Mouse (Mus musculus) midbrain, embryonic 10.5 days (tissue): ENCODE results near the gene Gprin3. TPM values are rescaled to one million over a fixed set of nuclear protein-coding genes. Genes with fewer than 3 reads are reported as not detected.

Source experiments
- DNase-seq: peaks from one replicate; pipeline ENCODE4 v3.0.0-alpha.2; 2017; ENCODE audit warnings: low spot score
- H3K27ac ChIP-seq: fragments of 300-500 bp; sonication (generic); replicated peaks from 2 replicates; pipeline ENCODE4 v1.5.1; 2016; ENCODE audit warnings: mild to moderate bottlenecking
- H3K27me3 ChIP-seq: fragments of 300-500 bp; sonication (generic); 2 replicates; pipeline ENCODE4 v1.6.1; 2016; ENCODE audit warnings: low read depth, mild to moderate bottlenecking; ENCODE audit not compliant: poor library complexity, severe bottlenecking
- H3K36me3 ChIP-seq: fragments of 300-500 bp; sonication (generic); 2 replicates; pipeline ENCODE4 v1.6.1; 2016; ENCODE audit warnings: mild to moderate bottlenecking, moderate library complexity
- H3K4me1 ChIP-seq: fragments of 300-500 bp; sonication (generic); 2 replicates; pipeline ENCODE4 v1.6.1; 2016
- H3K4me3 ChIP-seq: fragments of 300-500 bp; sonication (generic); 2 replicates; pipeline ENCODE4 v1.5.1; 2016; ENCODE audit warnings: mild to moderate bottlenecking, moderate library complexity
- H3K9me3 ChIP-seq: fragments of 300-500 bp; sonication (generic); replicated peaks from 2 replicates; pipeline ENCODE4 v1.6.1; 2016; ENCODE audit warnings: mild to moderate bottlenecking
- WGBS: fragments of 180-500 bp; shearing (Covaris S2); methylation state at CpG from one replicate; pipeline ENCODE4 v1.1.7; 2016; 5-methylcytosine and 5-hydroxymethylcytosine counted together
- polyA plus RNA-seq: library from polyadenylated mRNA; unstranded; fragments of >200 nt; fragmentation: Nextera tagmentation; extraction: Ambion mirVana; gene quantifications from 2 replicates; pipeline ENCODE4 v1.2.1, GENCODE M21; 2016

Gene Gprin3
- polyA plus RNA-seq, 1 experiment from 2014 or later: 0.15 TPM

DNA sequence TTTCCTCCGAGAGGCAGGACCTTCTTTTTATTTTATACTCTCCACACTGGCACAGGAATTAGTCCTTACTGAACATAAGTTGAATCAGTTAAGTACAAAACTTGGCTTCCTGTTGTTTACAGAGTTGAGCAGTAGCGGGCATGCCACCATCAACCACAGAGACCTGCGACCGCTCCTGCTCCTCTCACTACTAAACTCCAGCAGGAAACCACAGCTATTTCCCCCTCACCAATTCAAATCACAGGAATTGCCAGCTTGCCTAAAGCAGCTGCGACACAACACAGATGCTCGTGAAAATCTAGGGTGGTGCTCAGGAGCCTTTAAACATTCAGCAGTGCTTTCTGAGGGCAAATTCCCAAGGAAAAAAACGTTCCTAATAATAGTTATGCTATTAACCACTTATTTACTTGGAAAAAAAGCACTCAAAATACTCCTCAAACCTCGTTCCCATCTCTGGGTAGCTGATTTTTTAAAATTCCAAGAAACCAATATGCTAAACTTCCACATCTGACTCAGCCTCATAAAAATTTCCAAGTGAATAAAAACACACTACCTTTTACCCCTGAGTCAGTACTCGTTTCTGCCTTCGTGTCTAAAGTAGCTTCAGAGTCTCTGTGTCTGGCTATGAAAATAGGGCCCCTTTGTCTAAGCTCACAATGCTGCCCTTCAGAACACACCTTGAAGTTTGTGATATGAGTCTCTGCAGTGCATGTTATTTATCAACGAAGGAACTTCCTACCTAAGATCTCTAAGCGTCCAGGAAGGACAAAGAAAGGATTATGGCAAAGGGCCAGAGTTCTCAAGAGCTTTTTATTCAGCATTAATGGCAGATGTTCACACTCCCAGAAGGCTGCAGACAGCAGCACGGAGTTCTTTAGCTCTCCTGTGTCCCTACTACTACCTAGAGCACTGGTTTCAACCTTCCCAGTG lies 13.4 kb downstream of the Gprin3 start:
- DNase-seq: no peak
- H3K27me3 ChIP-seq: no peaks in the 10 kb centered on the region
- 62% methylated on average over 13 of the region's 13 CpGs for WGBS
- H3K4me3 ChIP-seq: no peak overlapping the region
- H3K36me3 ChIP-seq: no peaks in the 10 kb centered on the region
- no peak overlapping the region for H3K27ac ChIP-seq
- H3K9me3 ChIP-seq: no peaks in the 10 kb centered on the region
- H3K4me1 ChIP-seq: peaks cover 16% of the 10 kb centered on the region

DNA sequence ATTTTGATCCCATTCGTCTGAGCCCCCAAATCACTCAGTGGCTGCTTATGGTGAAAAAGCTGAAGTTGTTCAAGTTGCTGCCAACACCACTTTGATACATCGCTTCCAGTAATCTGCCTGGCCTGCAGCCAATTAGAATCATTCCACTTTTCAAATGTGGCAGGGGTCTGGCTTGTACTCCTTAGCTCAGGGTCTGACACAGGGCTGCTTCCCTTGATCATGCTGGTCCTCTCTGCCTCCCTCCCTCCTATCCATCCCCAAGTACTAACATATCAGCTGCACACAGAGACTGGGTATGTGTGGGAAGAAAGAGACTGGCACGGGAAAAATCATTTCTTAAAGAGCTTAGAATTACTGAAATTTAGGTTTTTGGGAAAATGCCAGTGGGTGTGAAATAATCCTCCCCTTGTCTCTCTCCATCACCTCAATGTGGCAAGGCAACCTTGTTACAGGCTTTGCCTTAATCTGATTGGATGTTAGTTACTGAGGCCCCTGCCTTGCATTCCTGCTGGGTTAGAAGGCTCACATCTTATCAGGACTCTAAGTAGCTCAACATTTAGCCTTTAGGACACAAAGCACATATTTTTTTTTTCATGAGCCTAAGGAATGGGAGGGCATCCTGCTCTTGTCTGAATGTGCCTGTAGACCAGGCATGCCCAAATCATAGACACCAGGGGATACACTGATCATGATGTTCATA lies 16.9 kb downstream of the Gprin3 start:
- Histone ChIP-seq H3K36me3 (no peaks in the 10 kb centered on the region), H3K27ac (no peak overlapping the region), H3K9me3 (no peaks in the 10 kb centered on the region), H3K4me1 (peaks cover 11% of the 10 kb centered on the region), H3K4me3 (no peak overlapping the region), H3K27me3 (no peaks in the 10 kb centered on the region)
- DNase-seq: no peak
- WGBS: 81% methylated on average over 3 of the region's 3 CpGs

DNA sequence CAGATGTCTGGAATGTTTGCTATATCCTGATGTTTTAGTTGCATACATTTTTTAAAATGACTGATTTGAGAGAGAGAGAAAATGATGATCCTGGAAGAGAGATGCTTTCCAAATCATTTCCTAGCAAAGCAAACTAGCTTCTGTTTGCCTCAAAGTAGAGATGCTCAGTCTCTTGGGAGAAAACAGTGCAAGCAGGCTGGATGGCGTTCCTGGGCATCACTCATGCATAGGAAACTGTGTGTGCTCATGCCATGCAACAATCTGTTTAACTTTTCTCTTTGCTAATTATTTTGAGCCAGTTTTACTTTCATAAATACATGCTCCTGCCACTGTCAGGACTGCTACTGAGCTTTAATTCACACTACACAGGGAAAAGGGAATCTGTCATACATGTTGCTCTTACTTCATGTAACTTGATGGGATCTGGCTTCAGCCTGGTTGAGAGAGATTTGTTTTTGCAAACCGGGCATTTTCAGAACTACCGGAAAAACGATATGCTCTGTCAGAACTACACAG lies 18.6 kb downstream of the Gprin3 start:
- WGBS: 86% methylated on average over 4 of the region's 4 CpGs
- no peaks in the 10 kb centered on the region for H3K9me3 ChIP-seq
- H3K4me1 ChIP-seq: peaks cover 2% of the 10 kb centered on the region
- H3K27ac ChIP-seq: no peak overlapping the region
- DNase-seq: no peak
- no peaks in the 10 kb centered on the region for H3K27me3 ChIP-seq
- no peaks in the 10 kb centered on the region for H3K36me3 ChIP-seq
- no peak overlapping the region for H3K4me3 ChIP-seq

DNA sequence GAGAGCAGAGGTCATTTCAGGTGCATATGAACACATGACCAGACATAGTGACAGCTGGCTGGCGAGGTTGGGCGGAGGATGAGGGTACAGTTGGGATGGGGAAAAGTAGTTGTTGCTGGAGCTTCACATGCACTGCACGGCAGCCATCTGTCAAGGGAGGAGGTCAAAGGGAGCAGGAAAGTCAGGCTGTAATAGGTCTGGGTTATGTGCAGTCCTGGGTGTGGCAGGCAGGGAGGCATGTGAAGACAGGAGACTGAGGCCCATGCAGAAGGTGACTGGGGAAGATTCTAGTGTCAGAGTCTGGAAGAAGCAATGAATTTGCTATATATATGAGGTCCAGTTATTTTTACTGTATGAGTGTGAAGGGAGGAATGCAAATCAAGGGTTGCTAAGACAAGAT lies 35.9 kb downstream of the Gprin3 start:
- DNase-seq: no peak
- H3K27ac ChIP-seq: no peak overlapping the region
- no peaks in the 10 kb centered on the region for H3K4me1 ChIP-seq
- no peaks in the 10 kb centered on the region for H3K27me3 ChIP-seq
- 92% methylated on average over 3 of the region's 3 CpGs for WGBS
- H3K9me3 ChIP-seq: no peaks in the 10 kb centered on the region
- no peak overlapping the region for H3K4me3 ChIP-seq
- H3K36me3 ChIP-seq: no peaks in the 10 kb centered on the region

DNA sequence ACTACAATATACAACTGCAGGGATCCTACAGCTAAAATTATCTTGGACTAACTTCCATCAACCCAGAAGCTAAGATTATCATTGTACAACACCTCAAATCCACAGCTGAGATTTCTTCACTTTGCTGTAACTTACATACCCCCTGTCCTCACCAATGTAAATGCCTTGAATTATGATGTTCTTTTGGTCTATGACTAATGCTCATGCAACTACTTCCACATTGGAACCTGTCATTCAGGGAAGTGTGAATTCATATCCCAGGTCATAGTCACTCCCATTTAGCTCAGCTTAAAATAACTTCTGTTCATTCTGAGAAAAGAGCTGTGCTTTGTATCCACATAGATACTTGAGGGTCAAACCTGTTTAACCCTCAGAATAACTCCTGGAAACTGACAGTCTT lies 60.8 kb downstream of the Gprin3 start:
- no peaks in the 10 kb centered on the region for H3K36me3 ChIP-seq
- no peak overlapping the region for H3K4me3 ChIP-seq
- no peaks in the 10 kb centered on the region for H3K27me3 ChIP-seq
- no peak overlapping the region for H3K27ac ChIP-seq
- H3K9me3 ChIP-seq: no peaks in the 10 kb centered on the region
- no peaks in the 10 kb centered on the region for H3K4me1 ChIP-seq
- no peak for DNase-seq

DNA sequence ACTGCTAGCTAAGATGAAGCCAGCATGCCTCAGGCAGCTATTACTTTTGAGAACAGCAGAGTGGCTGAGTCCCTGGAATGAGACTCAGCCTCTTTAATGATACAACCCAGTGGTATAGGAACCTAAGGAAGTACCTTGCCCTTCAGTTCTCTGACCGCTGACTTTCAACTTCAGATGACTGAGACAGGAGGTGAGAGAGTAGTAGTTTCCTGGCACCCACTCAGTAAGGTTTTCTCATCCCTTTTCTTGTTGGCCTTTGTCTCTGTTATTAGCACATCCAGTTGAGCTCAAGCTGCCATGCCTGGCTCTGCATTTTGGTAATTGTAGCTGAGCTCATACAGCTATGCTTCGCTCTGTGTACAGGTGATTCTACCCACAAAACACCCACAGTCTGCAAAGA lies 62.8 kb downstream of the Gprin3 start:
- no peak for DNase-seq
- Histone ChIP-seq H3K4me1 (no peaks in the 10 kb centered on the region), H3K36me3 (no peaks in the 10 kb centered on the region), H3K9me3 (no peaks in the 10 kb centered on the region), H3K27me3 (no peaks in the 10 kb centered on the region), H3K4me3 (no peak overlapping the region), H3K27ac (no peak overlapping the region)
- 89% methylated on average over 2 of the region's 2 CpGs for WGBS

DNA sequence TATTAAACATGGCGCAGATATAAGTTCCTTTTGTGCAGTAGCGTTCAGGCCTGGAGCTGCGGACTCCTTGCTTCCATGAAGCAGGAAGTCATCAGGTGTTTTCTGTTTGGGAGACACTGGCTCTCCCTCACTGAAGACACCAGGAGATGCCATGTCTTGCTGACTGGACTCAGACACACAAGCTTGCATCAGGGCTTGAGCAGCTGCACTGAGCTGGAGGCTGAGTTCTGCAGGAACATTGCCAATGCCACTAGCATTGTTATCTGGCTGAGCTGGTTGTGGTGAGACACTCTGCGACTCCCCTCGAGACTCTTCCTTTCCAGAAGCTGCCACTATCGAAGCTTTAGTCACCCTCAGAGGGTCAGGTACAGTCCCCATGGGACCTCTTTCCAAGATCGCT lies 71.2 kb downstream of the Gprin3 start:
- no peaks in the 10 kb centered on the region for H3K4me1 ChIP-seq
- no peak for DNase-seq
- H3K36me3 ChIP-seq: no peaks in the 10 kb centered on the region
- H3K27ac ChIP-seq: no peak overlapping the region
- 93% methylated on average over 7 of the region's 7 CpGs for WGBS
- no peaks in the 10 kb centered on the region for H3K9me3 ChIP-seq
- H3K27me3 ChIP-seq: no peaks in the 10 kb centered on the region
- no peak overlapping the region for H3K4me3 ChIP-seq

DNA sequence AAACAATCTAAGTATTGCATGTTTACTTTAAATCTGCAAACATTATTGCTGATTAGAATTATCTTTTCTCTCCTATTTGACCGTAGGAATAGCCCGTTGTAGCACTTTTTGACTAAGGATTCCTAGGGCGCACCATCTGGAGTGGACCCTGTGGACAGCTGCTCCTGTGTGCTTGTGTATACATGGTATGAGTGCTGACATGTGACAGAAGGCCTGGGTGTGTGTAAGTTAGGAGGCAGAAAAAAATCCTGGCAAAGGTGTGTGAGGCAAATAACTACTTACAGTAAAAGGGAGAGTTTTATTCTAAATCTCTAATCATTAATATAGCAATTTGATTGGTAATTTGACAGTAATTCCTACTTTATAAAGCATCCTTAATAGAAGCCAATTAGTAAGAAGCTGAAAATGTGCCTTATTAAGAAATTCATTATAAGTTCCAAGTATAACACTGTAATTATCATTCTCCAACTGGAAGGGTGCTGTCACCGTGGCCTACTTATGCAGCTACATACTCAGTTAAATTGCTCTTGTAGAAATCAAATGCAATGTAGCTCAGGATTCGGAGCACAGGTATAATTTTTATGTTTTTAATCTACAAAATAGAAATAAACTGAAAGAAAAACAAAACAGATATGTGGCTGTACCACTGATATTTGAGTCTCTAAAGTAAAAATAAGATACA lies 74.8 kb downstream of the Gprin3 start:
- no peak overlapping the region for H3K4me3 ChIP-seq
- H3K36me3 ChIP-seq: no peaks in the 10 kb centered on the region
- DNase-seq: no peak
- H3K9me3 ChIP-seq: no peaks in the 10 kb centered on the region
- no peaks in the 10 kb centered on the region for H3K4me1 ChIP-seq
- no peak overlapping the region for H3K27ac ChIP-seq
- 90% methylated on average over 5 of the region's 5 CpGs for WGBS
- H3K27me3 ChIP-seq: no peaks in the 10 kb centered on the region

DNA sequence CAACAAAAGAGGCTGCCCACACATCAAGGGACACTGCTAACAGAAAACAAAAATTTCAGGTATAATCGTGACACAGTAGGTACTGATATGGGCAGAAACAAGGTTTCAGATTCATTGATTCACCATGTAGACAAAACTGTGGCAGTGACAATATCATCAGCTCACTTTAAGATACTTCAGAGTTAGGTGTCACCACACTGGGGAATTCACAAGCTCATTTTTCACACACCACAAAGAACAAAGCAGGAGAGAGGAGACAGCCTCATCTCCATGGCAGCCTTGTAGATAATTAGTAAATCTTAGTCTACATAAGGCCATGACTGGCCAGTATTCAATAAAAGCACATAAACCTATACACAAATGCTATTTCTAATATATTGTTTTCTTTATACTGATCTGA lies 77.4 kb downstream of the Gprin3 start:
- no peaks in the 10 kb centered on the region for H3K4me1 ChIP-seq
- H3K9me3 ChIP-seq: no peaks in the 10 kb centered on the region
- H3K36me3 ChIP-seq: no peaks in the 10 kb centered on the region
- no peak for DNase-seq
- H3K27ac ChIP-seq: no peak overlapping the region
- no peaks in the 10 kb centered on the region for H3K27me3 ChIP-seq
- 81% methylated on average over 1 of the region's 1 CpGs for WGBS
- no peak overlapping the region for H3K4me3 ChIP-seq

DNA sequence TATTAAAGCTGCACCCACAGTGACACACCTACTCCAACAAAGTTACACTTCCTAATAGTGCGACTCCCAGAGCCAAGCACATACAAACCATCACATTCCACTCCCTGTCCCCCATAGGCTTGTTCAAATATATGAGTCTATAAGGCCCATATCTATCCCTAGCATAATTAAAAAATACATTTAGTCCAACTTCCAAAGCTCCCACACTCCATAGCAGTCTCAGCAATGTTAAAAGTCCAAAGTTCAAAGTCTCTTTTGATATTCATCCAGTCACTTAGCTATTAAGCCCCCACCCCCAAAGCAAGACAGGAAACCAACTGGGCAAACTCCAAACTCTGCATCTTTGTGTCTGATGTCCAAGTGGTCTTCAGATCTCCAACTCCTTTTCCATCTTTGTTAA lies 84.9 kb downstream of the Gprin3 start:
- 86% methylated on average over 1 of the region's 1 CpGs for WGBS
- Histone ChIP-seq H3K36me3 (no peaks in the 10 kb centered on the region), H3K27ac (no peak overlapping the region), H3K4me3 (no peak overlapping the region), H3K9me3 (no peaks in the 10 kb centered on the region), H3K4me1 (no peaks in the 10 kb centered on the region), H3K27me3 (no peaks in the 10 kb centered on the region)
- no peak for DNase-seq

DNA sequence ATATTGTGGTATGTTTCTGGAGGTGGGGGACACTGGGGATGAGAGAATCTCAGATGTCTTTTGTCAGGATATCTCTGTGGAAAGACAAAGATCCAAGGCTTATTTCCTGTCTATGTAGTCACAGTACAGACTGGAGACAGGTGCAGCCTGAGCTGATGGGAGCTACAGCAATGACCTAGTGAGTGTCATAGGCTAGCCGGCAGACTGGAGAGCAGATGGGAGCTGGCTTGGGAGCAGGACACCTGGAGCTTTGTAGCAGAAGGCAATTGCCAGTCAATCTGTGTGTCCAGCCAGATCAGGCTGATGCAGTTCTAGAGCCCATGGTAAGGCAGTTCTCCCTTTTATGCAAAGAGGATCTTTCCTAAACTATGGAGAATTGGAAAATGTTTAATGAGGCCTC lies 97.8 kb downstream of the Gprin3 start:
- Histone ChIP-seq H3K27me3 (no peaks in the 10 kb centered on the region), H3K9me3 (no peaks in the 10 kb centered on the region), H3K27ac (no peak overlapping the region), H3K36me3 (no peaks in the 10 kb centered on the region), H3K4me1 (no peaks in the 10 kb centered on the region), H3K4me3 (no peak overlapping the region)
- no peak for DNase-seq
- 71% methylated on average over 1 of the region's 1 CpGs for WGBS

DNA sequence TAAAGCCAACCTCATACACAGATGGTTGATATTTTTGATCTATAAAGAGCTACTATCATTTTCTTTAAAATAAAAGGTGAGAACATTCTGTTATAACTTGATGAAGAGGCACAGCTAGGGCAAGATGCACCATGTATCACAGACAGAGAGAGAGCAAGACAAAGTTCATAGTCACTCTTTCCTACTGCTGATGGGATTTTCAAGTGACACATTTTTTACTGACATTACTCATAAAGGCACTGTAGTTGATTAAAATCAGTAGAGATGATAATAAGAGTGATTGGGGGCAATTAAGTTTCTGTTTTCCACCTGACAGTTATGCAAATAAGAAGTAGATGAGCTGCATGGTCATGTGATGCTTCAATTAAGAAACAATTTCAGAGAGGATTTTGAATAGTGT lies 110.2 kb downstream of the Gprin3 start:
- DNase-seq: no peak
- no peak overlapping the region for H3K4me3 ChIP-seq
- no peaks in the 10 kb centered on the region for H3K36me3 ChIP-seq
- H3K4me1 ChIP-seq: no peaks in the 10 kb centered on the region
- H3K27ac ChIP-seq: no peak overlapping the region
- no peaks in the 10 kb centered on the region for H3K9me3 ChIP-seq
- no peaks in the 10 kb centered on the region for H3K27me3 ChIP-seq

DNA sequence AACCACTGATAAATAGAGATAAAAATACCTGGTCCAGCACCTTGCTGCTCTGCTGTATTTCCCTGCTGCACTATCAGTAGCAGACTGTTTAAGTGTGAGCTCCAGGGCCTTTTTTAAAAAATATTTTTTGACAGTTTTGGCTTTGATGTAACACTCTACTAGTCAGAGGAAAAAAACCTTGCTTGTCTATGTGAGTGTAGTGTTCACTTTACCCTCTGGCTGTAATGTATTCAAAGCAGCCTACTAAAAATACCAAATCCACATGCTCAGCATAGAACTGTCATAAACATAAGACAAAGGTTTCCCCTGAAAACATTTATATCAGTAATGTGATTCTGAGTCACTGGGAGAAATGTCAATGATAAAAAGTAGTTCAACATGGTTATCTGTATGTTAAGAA lies 111.0 kb downstream of the Gprin3 start:
- Histone ChIP-seq H3K27me3 (no peaks in the 10 kb centered on the region), H3K4me1 (no peaks in the 10 kb centered on the region), H3K4me3 (no peak overlapping the region), H3K27ac (no peak overlapping the region), H3K36me3 (no peaks in the 10 kb centered on the region), H3K9me3 (no peaks in the 10 kb centered on the region)
- DNase-seq: no peak
